Mouse (Mus musculus) adrenal gland, postnatal 10 days (tissue): ENCODE measurements around the gene Nepn. TPM values are rescaled to one million over a fixed set of nuclear protein-coding genes. Genes with fewer than 3 reads are reported as not detected.
"Not testable (repeated sequence)": the region's sequence is repeated elsewhere in the genome, so short reads cannot be mapped to it uniquely, and the experiment has no call there.

Source experiments
- DNase-seq: peaks from one replicate; pipeline ENCODE4 v3.0.0; 2021; ENCODE audit warnings: mixed read lengths
- long read RNA-seq, 2 experiments: library from polyadenylated mRNA; stranded (forward); transcript quantifications; one replicate each; pipeline ENCODE4 v2.0.0; 2021
- total RNA-seq, 2 experiments: library from RNA; stranded (reverse); gene quantifications; 2 replicates each; pipeline ENCODE4 v1.2.3; 2021

Nepn gene
- total RNA-seq: under 1 TPM; 0.18 to 0.30 TPM
- long read RNA-seq, experiment 1, partial matches to known transcripts: 1 of 1 reads
- long read RNA-seq, experiment 1, other reads (novel, unspliced or antisense): 0 of 1 reads
- long read RNA-seq, experiment 2: 0 reads

DNA sequence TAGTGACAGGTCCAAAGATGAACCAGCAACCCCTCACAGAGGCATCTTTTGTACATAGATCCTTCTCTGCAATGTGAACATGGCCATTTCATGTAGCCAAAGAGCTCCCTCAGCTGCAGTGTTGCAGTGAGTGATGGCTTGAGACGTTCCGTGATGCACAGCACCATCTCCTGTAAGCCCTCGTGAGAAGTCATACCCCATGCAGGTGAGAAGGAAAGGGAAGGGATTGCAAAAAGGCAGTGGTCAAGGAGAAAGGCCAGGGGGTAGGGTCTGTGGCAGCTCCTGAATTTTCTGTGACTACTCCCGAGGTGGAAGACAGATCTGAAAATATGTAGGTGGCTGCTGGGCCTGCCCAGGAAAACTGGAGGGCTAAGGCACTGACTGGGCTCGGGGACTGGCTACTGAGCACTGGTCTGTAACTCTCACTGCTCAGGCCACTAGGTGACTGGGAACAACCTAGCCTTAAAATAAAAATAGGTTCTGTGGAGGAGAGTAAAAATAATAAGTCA, at the start of gene Nepn:
TSS of gene Nepn (plus strand) at position 51 of the 509 bp plus-strand sequence.
- DNase-seq: no peak

DNA sequence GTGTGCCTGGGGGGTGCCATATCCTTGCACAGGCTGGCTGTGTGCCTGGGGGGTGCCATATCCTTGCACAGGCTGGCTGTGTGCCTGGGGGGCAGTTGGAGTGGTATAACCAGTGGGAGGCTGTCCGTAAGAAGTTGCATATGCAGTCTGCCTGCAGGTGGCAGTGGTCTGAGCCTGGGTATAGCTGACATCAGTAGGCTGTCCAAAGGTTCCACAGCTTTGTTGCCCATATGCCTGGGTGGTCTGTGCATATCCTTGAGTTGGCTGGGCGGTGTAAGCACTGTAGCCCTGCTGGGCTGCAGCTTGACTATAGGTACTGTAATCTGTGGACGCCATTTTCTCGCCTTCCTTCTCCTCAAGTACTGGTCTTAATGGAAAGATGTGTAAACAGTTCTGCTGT, 45.4 kb upstream of the Nepn start:
- DNase-seq: not testable (repeated sequence)

DNA sequence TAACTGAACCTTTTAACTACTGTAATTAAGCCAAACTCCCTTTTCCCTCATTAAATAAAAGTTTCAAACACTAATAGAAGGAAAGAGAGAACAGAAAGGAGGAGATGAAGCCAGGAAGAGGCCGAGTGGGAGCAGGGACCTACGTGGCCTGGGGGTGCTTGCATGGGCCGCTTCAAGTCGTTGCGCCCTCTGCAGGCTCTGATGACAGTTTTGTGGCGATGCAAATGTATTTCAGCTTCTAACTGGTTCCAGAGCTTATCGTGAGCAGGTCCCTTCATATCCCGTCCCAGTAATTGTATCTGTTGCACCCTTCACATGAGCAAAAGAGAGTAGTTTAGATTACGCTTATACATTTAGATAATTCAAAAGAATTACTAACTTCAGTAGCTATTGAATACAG, 35.6 kb upstream of the Nepn start:
- no peak for DNase-seq

DNA sequence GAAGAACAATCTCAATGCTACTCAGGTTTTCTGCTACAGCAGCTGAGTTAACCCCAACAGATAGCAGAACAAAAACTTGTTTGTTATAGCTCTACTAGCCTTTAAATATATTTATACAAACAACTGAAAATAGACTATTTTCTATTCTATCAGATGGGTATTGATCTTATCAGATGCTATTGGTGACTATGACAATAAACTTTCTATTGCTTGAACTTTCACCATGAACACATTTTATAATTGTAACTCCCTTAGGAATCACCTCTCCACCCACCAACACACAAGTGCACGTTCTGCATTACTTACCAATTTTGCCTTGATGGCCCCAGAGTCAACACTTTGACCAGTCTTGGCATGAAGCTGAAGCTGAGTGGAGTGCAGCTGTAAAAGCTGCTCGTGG, 30.3 kb upstream of the Nepn start, which contains the start of gene Gm26741:
TSS of gene Gm26741 (plus strand) at position 301 of the 400 bp plus-strand sequence.
- DNase-seq: no peak

DNA sequence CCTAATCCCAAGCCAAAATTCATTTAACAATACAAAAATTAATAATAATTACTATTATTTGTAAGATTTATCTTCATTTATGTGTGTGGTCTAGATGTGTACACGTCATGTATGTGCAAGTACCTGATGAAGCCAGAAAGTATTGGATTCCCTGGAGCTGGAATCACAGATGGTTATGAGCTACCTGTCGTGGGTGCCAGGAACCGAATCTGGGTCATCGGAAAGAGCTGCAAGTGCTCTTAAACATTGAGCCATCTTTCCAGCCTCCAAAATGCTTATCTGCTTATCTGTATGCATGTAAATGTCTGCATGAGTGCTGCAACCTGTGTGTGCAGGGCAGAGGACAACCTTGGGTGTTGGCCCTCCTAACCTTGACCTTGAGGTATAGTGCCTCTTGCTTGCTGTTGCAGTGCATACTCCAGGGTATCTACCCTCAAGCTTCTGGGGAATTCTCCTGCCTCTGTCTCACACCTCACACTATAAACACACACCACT, 28.5 kb upstream of the Nepn start:
- DNase-seq: no peak

DNA sequence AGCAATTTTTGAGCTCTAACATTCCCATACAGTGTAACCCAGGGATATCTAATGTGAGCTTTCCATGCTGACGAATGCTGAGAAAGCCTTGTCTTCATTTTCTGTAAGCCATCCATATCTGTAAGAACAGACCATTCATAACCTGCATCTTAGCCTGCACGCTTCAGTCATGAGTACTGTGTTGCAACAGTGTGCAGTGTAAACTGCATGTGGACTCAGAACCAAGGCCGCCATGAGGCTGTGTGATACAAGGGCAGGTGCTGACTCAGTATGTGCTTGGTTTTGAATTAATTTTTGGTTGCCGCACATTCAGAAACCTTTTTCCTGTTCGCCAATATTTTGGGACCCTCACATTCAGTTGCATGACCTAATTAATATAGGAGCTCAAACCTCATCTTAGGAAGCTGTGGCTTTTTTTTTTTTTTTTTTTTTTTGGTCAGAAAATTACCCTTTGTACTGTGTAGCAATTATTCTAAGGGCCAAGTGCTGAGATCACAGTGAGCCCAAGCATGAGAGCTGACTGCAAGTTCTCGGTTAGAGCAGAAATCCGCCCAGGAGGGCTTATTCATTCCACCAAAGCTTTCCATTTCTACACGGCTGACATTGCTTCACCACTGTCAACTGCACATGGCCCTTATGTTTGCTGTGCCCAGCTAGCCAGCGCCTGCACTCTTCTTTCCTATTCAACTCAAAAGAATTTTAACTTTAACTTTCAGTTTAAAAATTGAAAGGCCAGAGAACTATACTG, 27.7 kb upstream of the Nepn start:
- no peak for DNase-seq

DNA sequence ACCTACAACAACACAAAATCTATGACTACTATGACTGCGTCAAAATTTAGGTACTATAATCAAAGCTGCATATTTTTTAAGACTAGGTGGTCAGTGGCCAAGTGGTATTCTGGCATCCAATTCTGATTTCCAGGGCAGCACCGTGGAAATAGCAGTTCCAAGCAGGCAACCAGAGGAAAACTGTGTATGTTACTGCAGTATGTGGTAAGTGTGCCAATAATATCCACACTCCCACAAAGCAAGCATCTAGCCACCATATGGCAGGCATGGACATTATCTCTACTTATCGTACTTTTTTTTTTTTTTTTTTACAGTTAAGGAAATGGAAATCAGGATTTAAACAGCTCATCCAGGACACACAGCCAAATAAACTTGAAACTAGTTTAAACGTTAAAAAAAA, 20.4 kb upstream of the Nepn start:
- no peak for DNase-seq

DNA sequence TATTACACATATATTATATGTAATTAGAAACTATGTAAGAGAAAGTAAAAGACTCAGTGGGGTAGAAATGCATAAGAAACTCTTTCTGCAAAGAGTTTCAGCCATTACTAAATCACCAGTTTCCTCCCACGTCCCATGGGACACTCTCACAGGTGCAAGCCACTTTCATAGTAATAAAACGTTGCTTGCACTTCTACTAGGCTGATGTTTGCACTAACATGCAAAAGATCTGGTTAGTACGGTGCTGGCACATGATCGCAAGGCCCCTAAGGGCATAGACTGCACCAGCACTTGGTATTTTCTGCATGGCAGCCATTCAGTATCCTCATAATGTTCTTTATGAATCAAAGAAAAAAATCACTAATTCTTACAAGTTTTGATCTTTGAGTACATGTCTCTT, 14.9 kb upstream of the Nepn start:
- no peak for DNase-seq

DNA sequence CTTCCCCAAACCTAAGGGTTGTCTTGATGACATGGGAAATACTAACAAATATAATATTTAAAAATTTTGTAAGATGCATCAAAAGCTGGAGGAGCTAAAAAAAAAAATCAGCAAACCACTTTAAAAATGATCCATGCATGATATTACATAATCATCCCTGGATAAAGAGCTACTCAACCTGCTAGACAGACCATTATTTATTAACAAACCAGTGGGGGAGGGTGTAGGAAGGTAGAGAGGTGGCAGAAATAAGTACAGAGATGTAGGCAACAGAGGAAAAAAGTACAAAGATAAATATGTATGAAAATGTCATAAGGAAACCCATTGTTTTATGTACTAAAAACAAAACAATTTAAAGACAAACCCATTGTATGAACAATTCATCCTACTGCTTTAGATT, 14.1 kb upstream of the Nepn start:
- no peak for DNase-seq

DNA sequence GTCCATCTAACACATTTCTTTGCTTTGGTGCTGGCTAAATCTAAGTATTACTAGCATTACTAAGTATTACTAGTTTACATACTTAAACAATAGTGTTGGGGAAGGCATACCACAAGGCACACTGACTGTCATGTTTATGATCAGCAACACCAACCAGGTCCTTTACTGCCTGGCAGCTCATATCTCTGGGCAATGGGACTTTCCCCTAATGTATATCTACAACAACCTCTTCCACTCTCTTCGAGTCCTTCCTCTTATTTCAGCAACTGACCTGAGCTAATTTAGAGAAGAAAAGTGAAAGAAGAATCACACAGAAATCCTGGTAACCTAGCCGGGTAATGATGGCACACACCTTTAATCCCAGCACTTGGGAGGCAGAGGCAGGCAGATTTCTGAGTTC, 12.3 kb upstream of the Nepn start:
- no peak for DNase-seq

DNA sequence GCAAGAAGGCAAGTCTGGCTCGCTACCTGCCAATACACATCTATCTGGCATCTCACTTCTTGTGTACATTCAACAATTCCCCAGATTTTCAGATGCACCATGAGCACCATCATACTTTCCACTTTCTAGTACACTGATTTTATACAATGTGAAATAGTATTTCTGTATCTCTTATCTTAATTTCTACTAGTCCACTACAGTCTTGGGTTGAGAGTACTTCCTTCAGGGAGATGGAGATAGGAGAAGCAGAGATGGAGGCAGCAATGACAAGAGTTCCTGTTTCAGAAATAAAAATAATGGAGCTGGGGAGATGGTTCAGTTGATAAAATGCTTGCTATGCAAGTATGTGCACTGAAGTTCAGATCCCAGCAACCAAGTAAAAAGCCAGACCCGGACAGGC, 11.0 kb upstream of the Nepn start:
- DNase-seq: no peak

DNA sequence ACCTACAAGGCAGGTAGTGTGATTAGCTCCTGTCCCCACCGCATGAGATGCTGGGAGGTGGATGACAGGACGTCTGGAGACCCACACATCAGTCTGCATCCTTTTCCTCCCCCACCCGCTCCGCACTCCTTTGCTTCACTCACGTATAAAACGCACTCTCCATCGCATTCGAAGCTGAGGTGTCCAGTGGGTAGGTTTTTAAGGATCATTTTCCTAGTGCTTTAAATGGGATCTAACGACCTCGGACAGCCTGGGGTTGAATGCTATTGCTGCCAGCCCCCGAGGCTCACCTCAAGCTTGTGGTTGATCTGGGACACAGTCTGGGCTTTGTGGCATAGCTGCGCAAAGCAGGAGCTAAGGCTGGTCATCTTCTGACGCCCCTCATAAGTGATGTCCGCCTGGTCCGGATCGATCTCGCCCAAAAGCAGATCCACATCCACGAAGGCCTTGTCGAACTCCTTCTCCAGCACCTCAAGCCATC, 7.4 kb upstream of the Nepn start:
- no peak for DNase-seq

DNA sequence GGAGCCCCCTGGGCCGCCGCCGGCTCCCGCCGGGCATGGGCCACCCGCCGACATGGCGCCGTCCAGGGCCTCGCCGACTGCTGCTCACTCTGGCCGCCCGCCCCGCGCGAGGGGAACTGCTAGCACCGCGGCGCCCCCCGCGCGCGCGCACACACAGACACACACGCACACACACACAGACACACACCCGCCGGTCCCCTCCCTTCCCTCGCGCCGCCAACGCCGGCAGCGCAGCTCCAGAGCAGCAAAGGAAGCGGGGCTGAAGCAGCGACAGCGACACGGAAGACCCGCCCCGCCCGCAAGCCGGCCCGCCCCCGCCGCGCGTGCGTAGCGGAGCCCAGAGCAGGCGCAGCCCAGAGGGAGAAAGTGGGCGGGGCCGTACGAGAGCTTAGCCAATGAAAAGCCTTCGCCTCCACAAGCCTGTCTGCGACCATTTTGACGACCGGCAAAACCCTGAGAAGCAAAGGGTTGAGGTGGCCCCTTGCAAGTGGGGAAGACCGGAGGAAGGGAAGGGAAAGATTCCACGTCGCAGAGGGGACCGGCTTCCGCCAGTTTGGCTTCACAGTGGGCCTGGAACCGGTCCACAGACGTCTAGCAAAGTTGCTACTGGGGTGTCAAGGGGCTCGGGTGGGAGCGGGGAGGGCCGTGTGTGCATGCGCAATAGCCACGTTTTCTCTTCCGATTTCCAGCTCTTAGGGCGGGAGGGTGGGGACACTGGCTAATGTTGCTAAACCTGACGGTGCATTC, 6.8 kb upstream of the Nepn start, which contains the start of gene Gopc:
TSS of gene Gopc (minus strand) at position 280 of the 747 bp plus-strand sequence.
- peak; percentile 98 for DNase-seq

DNA sequence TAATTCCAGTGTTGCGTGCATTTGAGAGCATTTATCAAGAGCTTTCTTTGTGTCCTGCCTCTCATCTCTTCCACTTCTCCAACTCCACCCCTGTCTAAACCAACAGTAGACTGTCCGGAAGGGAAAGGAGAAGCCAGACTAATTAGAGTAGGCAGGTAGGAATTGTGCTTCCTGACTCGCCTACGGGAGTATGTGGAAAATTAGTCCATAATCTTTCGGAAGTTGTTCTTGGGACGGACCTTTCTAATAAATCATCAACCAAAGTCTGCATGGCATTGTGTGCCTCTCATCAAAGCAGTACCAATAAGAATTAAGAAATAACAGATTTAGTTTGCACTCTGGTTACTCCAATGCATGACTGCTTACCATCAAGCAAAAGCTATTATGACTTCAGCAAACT, 5.8 kb upstream of the Nepn start:
- no peak for DNase-seq

DNA sequence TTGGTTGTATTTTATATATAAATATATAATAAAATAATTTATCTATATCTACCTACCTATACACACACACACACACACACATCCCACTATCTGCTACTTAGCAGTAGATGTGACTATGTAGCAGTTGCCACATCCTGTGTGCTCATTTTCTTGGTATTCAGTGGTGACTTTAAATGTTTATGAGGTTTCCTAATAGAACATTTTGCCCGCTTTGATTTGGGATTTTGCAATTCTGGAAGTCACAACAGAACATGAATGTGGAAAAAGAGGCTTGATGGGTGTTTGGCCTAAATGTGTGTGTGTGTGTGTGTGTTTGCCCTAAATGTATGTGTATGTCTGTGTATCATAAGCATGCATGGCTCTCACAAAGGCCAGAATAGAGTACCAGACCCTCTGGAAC, 5.2 kb upstream of the Nepn start:
- no peak for DNase-seq

DNA sequence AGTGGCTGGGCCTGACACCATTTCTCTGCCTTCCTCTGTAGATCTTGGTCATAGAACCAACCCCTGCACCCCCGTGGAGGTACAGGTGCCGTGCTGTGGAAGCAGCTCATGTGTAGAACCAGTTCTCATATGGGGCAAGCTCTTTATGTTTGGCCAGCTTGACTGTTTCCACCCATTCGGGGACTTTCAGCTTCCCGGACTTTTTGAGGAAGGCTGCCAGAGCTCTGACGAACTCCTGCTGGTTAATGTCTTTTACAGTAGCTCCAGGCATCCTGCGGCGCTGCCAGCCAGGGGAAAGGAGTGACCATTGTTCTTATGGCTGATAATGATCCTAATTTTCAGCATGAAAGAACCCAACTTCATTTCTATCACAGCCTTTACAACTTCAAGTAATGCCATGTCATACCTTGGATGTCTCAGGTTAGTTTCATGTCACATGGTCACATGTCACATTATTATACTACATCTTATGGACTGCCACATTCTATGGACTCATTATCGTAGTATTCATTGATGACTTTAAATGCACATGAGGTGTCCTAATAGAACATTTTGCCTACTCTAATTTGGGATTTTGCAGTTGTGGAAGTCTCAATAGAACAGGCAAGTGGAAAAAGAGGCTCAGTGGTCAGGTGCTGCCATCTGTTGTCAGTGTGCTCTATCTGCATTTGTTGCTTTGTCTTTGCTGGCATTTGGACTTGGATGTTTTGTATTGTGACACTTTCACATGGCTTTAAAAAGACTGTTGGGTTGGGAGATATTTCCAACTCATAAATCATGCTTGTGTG, 3.8 kb upstream of the Nepn start:
- peak; percentile 50 for DNase-seq

DNA sequence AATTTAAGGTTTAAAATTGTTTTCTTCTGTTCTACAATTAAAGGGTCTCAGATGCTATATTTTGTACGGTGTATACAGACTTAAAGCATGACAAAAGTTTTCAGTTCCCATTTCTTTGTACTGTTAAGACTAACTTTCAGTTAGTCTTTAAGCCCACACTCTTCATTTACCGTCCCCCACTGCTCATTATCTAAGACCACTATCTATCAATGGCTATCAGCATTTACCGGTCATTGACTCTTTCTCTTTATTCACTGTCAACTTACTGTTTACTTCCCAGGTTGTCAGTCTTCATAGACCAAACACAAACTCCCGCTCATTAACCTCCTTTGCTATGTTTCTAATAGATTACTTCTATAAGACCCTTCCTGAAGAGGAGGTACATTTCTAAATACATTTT, 1.6 kb upstream of the Nepn start:
- DNase-seq: no peak

DNA sequence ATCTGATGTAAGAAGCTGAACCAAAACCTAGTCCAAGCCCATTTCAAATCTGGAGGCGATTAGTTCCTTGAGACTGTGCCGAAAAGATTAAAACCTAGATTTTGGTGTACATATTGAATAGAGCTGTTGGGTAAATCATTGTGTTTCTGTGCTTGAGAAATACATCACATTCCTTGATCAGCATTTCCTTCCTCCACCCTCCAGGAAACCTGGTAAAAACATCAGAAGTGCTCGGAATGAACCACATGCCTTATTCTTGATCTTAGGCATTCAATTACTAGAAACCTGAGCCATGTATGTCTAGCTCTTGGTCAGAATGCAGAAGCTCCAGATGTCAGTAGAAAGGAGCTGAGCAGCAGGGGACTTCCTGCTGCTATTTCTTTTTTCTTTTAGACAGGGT, 666 bp downstream of the Nepn start:
- no peak for DNase-seq

DNA sequence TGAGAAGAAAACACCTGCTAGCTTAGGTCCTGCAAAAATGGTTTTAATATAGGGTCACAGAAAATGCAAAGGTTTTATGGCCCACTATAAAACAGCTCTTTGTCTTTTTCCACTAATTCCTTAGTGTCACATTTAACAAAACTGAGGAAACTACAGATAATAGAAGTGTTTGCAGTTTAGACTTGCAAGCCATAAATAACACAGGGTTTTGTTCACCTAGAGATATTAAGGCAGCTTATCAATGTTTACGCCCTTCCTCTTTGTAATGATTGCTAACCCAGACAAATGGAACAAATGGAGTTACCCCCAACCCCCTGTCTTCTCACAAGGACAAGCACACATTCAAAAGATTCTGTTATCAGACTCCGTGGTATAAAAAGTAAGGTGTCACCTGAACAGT, 2.4 kb downstream of the Nepn start:
- DNase-seq: no peak

DNA sequence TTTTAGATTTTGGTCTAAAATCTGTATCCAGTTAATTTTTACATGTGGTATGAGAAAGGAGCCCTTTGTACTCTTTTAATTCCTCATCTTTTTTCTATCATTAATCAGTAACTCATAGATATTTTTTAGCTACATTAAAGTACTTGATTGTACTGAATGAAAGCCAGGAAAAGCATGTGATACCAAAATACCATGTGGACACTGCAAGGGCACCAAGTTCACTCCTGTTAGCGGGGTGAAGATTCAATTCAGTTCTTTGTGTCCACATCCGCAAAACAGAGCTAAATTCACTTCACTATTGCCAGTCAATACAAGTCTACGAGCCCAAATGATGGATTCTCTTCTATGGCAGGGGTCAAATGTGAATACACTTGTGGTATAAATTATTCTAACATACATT, 7.9 kb downstream of the Nepn start:
- DNase-seq: no peak

DNA sequence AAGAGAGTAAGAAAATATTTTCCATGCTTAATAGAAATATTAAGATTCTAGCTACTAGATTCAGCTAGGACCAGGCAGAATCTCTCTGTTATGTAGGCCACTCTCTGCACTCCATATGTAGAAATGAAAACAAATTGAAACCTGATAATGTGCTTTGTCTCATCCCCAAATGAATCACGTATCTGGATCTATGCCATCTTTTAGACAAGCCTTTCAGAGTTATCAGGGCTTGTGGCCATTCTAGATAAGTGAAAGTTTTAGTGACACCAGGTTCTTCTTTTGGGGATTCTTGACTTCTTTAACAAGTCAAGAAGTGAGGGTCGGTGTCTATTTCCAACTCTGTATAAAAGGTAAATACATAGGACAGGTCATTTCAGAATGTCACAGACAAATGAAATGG, 9.9 kb downstream of the Nepn start:
- DNase-seq: no peak

DNA sequence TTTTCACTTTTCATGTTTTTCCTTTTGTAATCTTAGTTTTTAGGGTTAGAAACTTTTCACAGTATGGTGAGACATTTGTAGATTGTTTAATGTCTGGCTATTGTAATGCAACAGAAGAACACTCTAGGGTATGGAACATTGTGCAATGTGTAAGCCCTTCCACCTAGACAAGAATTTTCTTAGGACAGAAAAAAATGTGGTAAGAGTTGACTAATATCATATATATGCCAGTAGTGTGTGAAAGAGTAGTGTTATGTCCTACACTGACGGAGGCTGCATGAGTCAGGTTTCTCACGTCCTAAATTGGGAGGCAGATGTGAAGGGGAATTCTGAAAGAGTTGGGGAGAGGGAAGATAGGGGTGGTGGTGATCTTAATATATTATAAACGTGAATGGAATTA, 10.9 kb downstream of the Nepn start:
- DNase-seq: no peak
